Mouse (Mus musculus) kidney, embryonic 16.5 days (tissue): ENCODE data around the gene Mpzl3. TPM values are rescaled to one million over a fixed set of nuclear protein-coding genes. Genes with fewer than 3 reads are reported as not detected.

Source experiments
- ATAC-seq: fragments of 200-750 bp; cut with Nextera tagmentation; 2 replicates; pipeline ENCODE4 v1.8.0; 2017; ENCODE audit warnings: moderate TSS enrichment; ENCODE audit not compliant: low FRiP score, low TSS enrichment
- H3K27ac ChIP-seq: fragments of 300-500 bp; sonication (generic); 2 replicates; pipeline ENCODE4 v1.5.1; 2014; ENCODE audit warnings: low read length
- H3K27me3 ChIP-seq: fragments of 300-500 bp; sonication (generic); 2 replicates; pipeline ENCODE4 v1.6.1; 2014; ENCODE audit warnings: low read length, control low read depth, mixed read lengths; ENCODE audit not compliant: insufficient read depth
- H3K36me3 ChIP-seq: fragments of 300-500 bp; sonication (generic); 2 replicates; pipeline ENCODE4 v1.6.1; 2014; ENCODE audit warnings: low read length, control low read depth, mixed read lengths; ENCODE audit not compliant: insufficient read depth
- H3K4me1 ChIP-seq: fragments of 300-500 bp; sonication (generic); 2 replicates; pipeline ENCODE4 v1.6.1; 2014; ENCODE audit warnings: low read length, control low read depth, mixed read lengths; ENCODE audit not compliant: insufficient read depth
- H3K4me2 ChIP-seq: fragments of 300-500 bp; sonication (generic); replicated peaks from 2 replicates; pipeline ENCODE4 v1.6.1; 2014; ENCODE audit warnings: low read depth, low read length
- H3K4me3 ChIP-seq: fragments of 300-500 bp; sonication (generic); 2 replicates; pipeline ENCODE4 v1.5.1; 2014; ENCODE audit warnings: mild to moderate bottlenecking, low read length
- H3K9ac ChIP-seq: fragments of 300-500 bp; sonication (generic); replicated peaks from 2 replicates; pipeline ENCODE4 v1.6.1; 2014; ENCODE audit warnings: low read length
- H3K9me3 ChIP-seq: fragments of 300-500 bp; sonication (generic); 2 replicates; pipeline ENCODE4 v1.6.1; 2016; ENCODE audit warnings: low read length, control low read depth
- WGBS: fragments of 180-500 bp; shearing (Covaris S2); extraction: QIAGEN DNeasy Blood & Tissue Kit; methylation state at CpG from one replicate; pipeline ENCODE4 v1.1.7; 2014; 5-methylcytosine and 5-hydroxymethylcytosine counted together
- polyA plus RNA-seq: library from polyadenylated mRNA; unstranded; fragments of >200 nt; fragmentation: Nextera tagmentation; extraction: Ambion mirVana; gene quantifications from 2 replicates; pipeline ENCODE4 v1.2.1, GENCODE M21; 2015

The Mpzl3 gene
- polyA plus RNA-seq, 1 experiment from 2014 or later = 3.7 TPM

- WGBS = 67% methylated on average over 3 of the region's 3 CpGs
- H3K9ac ChIP-seq = no peak overlapping the region
- no peaks in the 10 kb centered on the region for H3K4me1 ChIP-seq
- no peak overlapping the region for H3K27ac ChIP-seq
- H3K27me3 ChIP-seq = no peaks in the 10 kb centered on the region
- no peaks in the 10 kb centered on the region for H3K36me3 ChIP-seq
- H3K4me3 ChIP-seq = no peak overlapping the region
- no peaks in the 10 kb centered on the region for H3K9me3 ChIP-seq
- H3K4me2 ChIP-seq = no peak overlapping the region
- ATAC-seq = no peak
Observed at GRCm38 (mm10) chr9:45090811-45091210, 35.8 kb downstream of the Mpzl3 start.

GRCm38 (mm10) chr9:45092641-45093040, 37.7 kb downstream of the Mpzl3 start:
- Histone ChIP-seq H3K4me1 (no peaks in the 10 kb centered on the region), H3K36me3 (no peaks in the 10 kb centered on the region), H3K9me3 (no peaks in the 10 kb centered on the region), H3K27ac (no peak overlapping the region), H3K4me3 (no peak overlapping the region), H3K4me2 (no peak overlapping the region), H3K9ac (no peak overlapping the region), H3K27me3 (no peaks in the 10 kb centered on the region)
- ATAC-seq = no peak
- WGBS = 42% methylated on average over 4 of the region's 4 CpGs

GRCm38 (mm10) chr9:45095149-45095937, 40.4 kb downstream of the Mpzl3 start:
- no peak overlapping the region for H3K4me2 ChIP-seq
- H3K4me1 ChIP-seq = no peaks in the 10 kb centered on the region
- H3K4me3 ChIP-seq = no peak overlapping the region
- no peak overlapping the region for H3K27ac ChIP-seq
- H3K9ac ChIP-seq = no peak overlapping the region
- H3K27me3 ChIP-seq = no peaks in the 10 kb centered on the region
- H3K36me3 ChIP-seq = no peaks in the 10 kb centered on the region
- H3K9me3 ChIP-seq = no peaks in the 10 kb centered on the region
- 87% methylated on average over 6 of the region's 6 CpGs for WGBS
- no peak for ATAC-seq

GRCm38 (mm10) chr9:45097877-45098276, 42.9 kb downstream of the Mpzl3 start:
- no peaks in the 10 kb centered on the region for H3K9me3 ChIP-seq

GRCm38 (mm10) chr9:45098426-45098825, 43.4 kb downstream of the Mpzl3 start:
- Histone ChIP-seq H3K9me3 (no peaks in the 10 kb centered on the region), H3K4me3 (no peak overlapping the region), H3K36me3 (no peaks in the 10 kb centered on the region), H3K27ac (no peak overlapping the region), H3K9ac (no peak overlapping the region), H3K27me3 (no peaks in the 10 kb centered on the region), H3K4me2 (no peak overlapping the region), H3K4me1 (no peaks in the 10 kb centered on the region)
- ATAC-seq = no peak
- WGBS = 40% methylated on average over 3 of the region's 3 CpGs

More at GRCm38 (mm10) chr9:45097877-45098276, 42.9 kb downstream of the Mpzl3 start:
- WGBS = 84% methylated on average over 5 of the region's 5 CpGs
- H3K27ac ChIP-seq = no peak overlapping the region
- H3K36me3 ChIP-seq = no peaks in the 10 kb centered on the region
- H3K4me2 ChIP-seq = no peak overlapping the region
- H3K9ac ChIP-seq = no peak overlapping the region
- no peak for ATAC-seq
- H3K4me3 ChIP-seq = no peak overlapping the region
- H3K27me3 ChIP-seq = no peaks in the 10 kb centered on the region
- H3K4me1 ChIP-seq = no peaks in the 10 kb centered on the region

GRCm38 (mm10) chr9:45102528-45102927, 47.5 kb downstream of the Mpzl3 start:
- H3K27me3 ChIP-seq = no peaks in the 10 kb centered on the region
- H3K36me3 ChIP-seq = no peaks in the 10 kb centered on the region
- no peaks in the 10 kb centered on the region for H3K9me3 ChIP-seq
- no peak overlapping the region for H3K9ac ChIP-seq
- ATAC-seq = no peak
- no peak overlapping the region for H3K4me2 ChIP-seq
- 62% methylated on average over 1 of the region's 1 CpGs for WGBS
- no peaks in the 10 kb centered on the region for H3K4me1 ChIP-seq
- no peak overlapping the region for H3K4me3 ChIP-seq
- H3K27ac ChIP-seq = no peak overlapping the region

GRCm38 (mm10) chr9:45103211-45103979, 48.4 kb downstream of the Mpzl3 start:
- Histone ChIP-seq H3K4me2 (no peak overlapping the region), H3K4me3 (no peak overlapping the region), H3K27ac (no peak overlapping the region), H3K27me3 (no peaks in the 10 kb centered on the region), H3K36me3 (no peaks in the 10 kb centered on the region), H3K9ac (no peak overlapping the region), H3K4me1 (no peaks in the 10 kb centered on the region), H3K9me3 (no peaks in the 10 kb centered on the region)
- WGBS = 54% methylated on average over 11 of the region's 11 CpGs
- ATAC-seq = no peak

GRCm38 (mm10) chr9:45105596-45106374, 50.8 kb downstream of the Mpzl3 start:
- Histone ChIP-seq H3K9ac (no peak overlapping the region), H3K4me3 (no peak overlapping the region), H3K9me3 (no peaks in the 10 kb centered on the region), H3K36me3 (no peaks in the 10 kb centered on the region), H3K27me3 (no peaks in the 10 kb centered on the region; the same call in 1 of the 2 replicates), H3K27ac (no peak overlapping the region), H3K4me2 (no peak overlapping the region), H3K4me1 (no peaks in the 10 kb centered on the region)
- 82% methylated on average over 2 of the region's 2 CpGs for WGBS
- no peak for ATAC-seq

- Histone ChIP-seq H3K27ac (no peak overlapping the region), H3K9me3 (no peaks in the 10 kb centered on the region), H3K4me1 (peaks cover 9% of the 10 kb centered on the region), H3K9ac (peak overlapping the region; percentile 39), H3K4me3 (peak overlapping the region; percentile 42), H3K36me3 (no peaks in the 10 kb centered on the region), H3K27me3 (peaks cover 3% of the 10 kb centered on the region; the same call in 1 of the 2 replicates), H3K4me2 (peak overlapping the region; percentile 57)
- 3% methylated on average over 14 of the region's 14 CpGs for WGBS
- ATAC-seq = peak; percentile 74
Observed at GRCm38 (mm10) chr9:45115706-45116105, 60.7 kb downstream of the Mpzl3 start.
